Mouse (Mus musculus): ENCODE data around the gene Pdia5. TPM values are rescaled to one million over a fixed set of nuclear protein-coding genes. Genes with fewer than 3 reads are reported as not detected.

Gene Pdia5
- polyA plus RNA-seq, 1 experiment from 2014 or later, result 57.5 TPM

- 71% methylated on average over 4 of the region's 4 CpGs for WGBS
- no peaks in the 10 kb centered on the region for H3K9me3 ChIP-seq (replicated peaks; ENCODE audit: control insufficient read depth, low read length)
- H3K36me3 ChIP-seq (ENCODE audit: control insufficient read depth, insufficient read depth, low read length), result no peaks in the 10 kb centered on the region
- no peak overlapping the region for H3K9ac ChIP-seq (ENCODE audit: low read length)
- H3K27me3 ChIP-seq (ENCODE audit: control insufficient read depth, insufficient read depth, low read length), result no peaks in the 10 kb centered on the region
- ATAC-seq (ENCODE audit: insufficient read depth, low FRiP score), result no peak
- H3K4me2 ChIP-seq (ENCODE audit: low read depth, low read length), result no peak overlapping the region
- no peak overlapping the region for H3K4me3 ChIP-seq (replicated peaks; ENCODE audit: low read length)
- H3K4me1 ChIP-seq (ENCODE audit: control insufficient read depth, insufficient read depth, low read length), result no peaks in the 10 kb centered on the region
- H3K27ac ChIP-seq (ENCODE audit: low read length), result no peak overlapping the region
Observed at GRCm38 (mm10) chr16:35431608-35432007, 59.1 kb downstream of the Pdia5 start.

- H3K27me3 ChIP-seq (ENCODE audit: control insufficient read depth, insufficient read depth, low read length), result no peaks in the 10 kb centered on the region
- H3K9ac ChIP-seq (ENCODE audit: low read length), result no peak overlapping the region
- H3K36me3 ChIP-seq (ENCODE audit: control insufficient read depth, insufficient read depth, low read length), result no peaks in the 10 kb centered on the region
- H3K9me3 ChIP-seq (replicated peaks; ENCODE audit: control insufficient read depth, low read length), result no peaks in the 10 kb centered on the region
- no peak overlapping the region for H3K27ac ChIP-seq (ENCODE audit: low read length)
- 84% methylated on average over 4 of the region's 4 CpGs for WGBS
- H3K4me1 ChIP-seq (ENCODE audit: control insufficient read depth, insufficient read depth, low read length), result no peaks in the 10 kb centered on the region
- ATAC-seq (ENCODE audit: insufficient read depth, low FRiP score), result no peak
- no peak overlapping the region for H3K4me3 ChIP-seq (replicated peaks; ENCODE audit: low read length)
- H3K4me2 ChIP-seq (ENCODE audit: low read depth, low read length), result no peak overlapping the region
Observed at GRCm38 (mm10) chr16:35424926-35425325, 65.7 kb downstream of the Pdia5 start.

- no peak overlapping the region for H3K9ac ChIP-seq (ENCODE audit: low read length)
- no peak overlapping the region for H3K4me2 ChIP-seq (ENCODE audit: low read depth, low read length)
- no peak overlapping the region for H3K4me3 ChIP-seq (replicated peaks; ENCODE audit: low read length)
- ATAC-seq (ENCODE audit: insufficient read depth, low FRiP score), result no peak
- H3K27ac ChIP-seq (ENCODE audit: low read length), result no peak overlapping the region
- no peaks in the 10 kb centered on the region for H3K4me1 ChIP-seq (ENCODE audit: control insufficient read depth, insufficient read depth, low read length)
- H3K36me3 ChIP-seq (ENCODE audit: control insufficient read depth, insufficient read depth, low read length), result no peaks in the 10 kb centered on the region
- 66% methylated on average over 18 of the region's 18 CpGs for WGBS
- H3K9me3 ChIP-seq (replicated peaks; ENCODE audit: control insufficient read depth, low read length), result no peaks in the 10 kb centered on the region
- no peaks in the 10 kb centered on the region for H3K27me3 ChIP-seq (ENCODE audit: control insufficient read depth, insufficient read depth, low read length)
Observed at GRCm38 (mm10) chr16:35423250-35424139, 67.2 kb downstream of the Pdia5 start.

- H3K4me3 ChIP-seq (replicated peaks; ENCODE audit: low read length), result no peak overlapping the region
- no peaks in the 10 kb centered on the region for H3K27me3 ChIP-seq (ENCODE audit: control insufficient read depth, insufficient read depth, low read length)
- no peak for ATAC-seq (ENCODE audit: insufficient read depth, low FRiP score)
- H3K36me3 ChIP-seq (ENCODE audit: control insufficient read depth, insufficient read depth, low read length), result no peaks in the 10 kb centered on the region
- 91% methylated on average over 8 of the region's 8 CpGs for WGBS
- no peak overlapping the region for H3K4me2 ChIP-seq (ENCODE audit: low read depth, low read length)
- no peak overlapping the region for H3K27ac ChIP-seq (ENCODE audit: low read length)
- no peaks in the 10 kb centered on the region for H3K4me1 ChIP-seq (ENCODE audit: control insufficient read depth, insufficient read depth, low read length)
- H3K9me3 ChIP-seq (replicated peaks; ENCODE audit: control insufficient read depth, low read length), result no peaks in the 10 kb centered on the region
- no peak overlapping the region for H3K9ac ChIP-seq (ENCODE audit: low read length)
Observed at GRCm38 (mm10) chr16:35422705-35423104, 68.0 kb downstream of the Pdia5 start.

GRCm38 (mm10) chr16:35422141-35422540, 68.5 kb downstream of the Pdia5 start:
- Histone ChIP-seq H3K9me3 (replicated peaks; ENCODE audit: control insufficient read depth, low read length) (no peaks in the 10 kb centered on the region), H3K36me3 (ENCODE audit: control insufficient read depth, insufficient read depth, low read length) (no peaks in the 10 kb centered on the region), H3K4me2 (ENCODE audit: low read depth, low read length) (no peak overlapping the region), H3K27me3 (ENCODE audit: control insufficient read depth, insufficient read depth, low read length) (no peaks in the 10 kb centered on the region), H3K4me1 (ENCODE audit: control insufficient read depth, insufficient read depth, low read length) (no peaks in the 10 kb centered on the region), H3K4me3 (replicated peaks; ENCODE audit: low read length) (no peak overlapping the region), H3K27ac (ENCODE audit: low read length) (no peak overlapping the region), H3K9ac (ENCODE audit: low read length) (no peak overlapping the region)
- 63% methylated on average over 4 of the region's 4 CpGs for WGBS
- no peak for ATAC-seq (ENCODE audit: insufficient read depth, low FRiP score)

GRCm38 (mm10) chr16:35414616-35415015, 76.1 kb downstream of the Pdia5 start:
- Histone ChIP-seq H3K4me2 (ENCODE audit: low read depth, low read length) (no peak overlapping the region), H3K9me3 (replicated peaks; ENCODE audit: control insufficient read depth, low read length) (no peaks in the 10 kb centered on the region), H3K27me3 (ENCODE audit: control insufficient read depth, insufficient read depth, low read length) (no peaks in the 10 kb centered on the region), H3K27ac (ENCODE audit: low read length) (no peak overlapping the region), H3K36me3 (ENCODE audit: control insufficient read depth, insufficient read depth, low read length) (no peaks in the 10 kb centered on the region), H3K9ac (ENCODE audit: low read length) (no peak overlapping the region), H3K4me3 (replicated peaks; ENCODE audit: low read length) (no peak overlapping the region), H3K4me1 (ENCODE audit: control insufficient read depth, insufficient read depth, low read length) (no peaks in the 10 kb centered on the region)
- no peak for ATAC-seq (ENCODE audit: insufficient read depth, low FRiP score)
- 52% methylated on average over 5 of the region's 5 CpGs for WGBS

- Histone ChIP-seq H3K27ac (ENCODE audit: low read length) (no peak overlapping the region), H3K9ac (ENCODE audit: low read length) (no peak overlapping the region), H3K36me3 (ENCODE audit: control insufficient read depth, insufficient read depth, low read length) (no peaks in the 10 kb centered on the region), H3K4me3 (replicated peaks; ENCODE audit: low read length) (no peak overlapping the region), H3K4me1 (ENCODE audit: control insufficient read depth, insufficient read depth, low read length) (no peaks in the 10 kb centered on the region), H3K9me3 (replicated peaks; ENCODE audit: control insufficient read depth, low read length) (no peaks in the 10 kb centered on the region), H3K27me3 (ENCODE audit: control insufficient read depth, insufficient read depth, low read length) (no peaks in the 10 kb centered on the region), H3K4me2 (ENCODE audit: low read depth, low read length) (no peak overlapping the region)
- no peak for ATAC-seq (ENCODE audit: insufficient read depth, low FRiP score)
- WGBS, result 68% methylated on average over 4 of the region's 4 CpGs
Observed at GRCm38 (mm10) chr16:35406706-35407105, 84.0 kb downstream of the Pdia5 start.

- WGBS, result 75% methylated on average over 4 of the region's 4 CpGs
- no peak overlapping the region for H3K4me2 ChIP-seq (ENCODE audit: low read depth, low read length)
- ATAC-seq (ENCODE audit: insufficient read depth, low FRiP score), result no peak
Observed at GRCm38 (mm10) chr16:35406166-35406565, 84.5 kb downstream of the Pdia5 start.

GRCm38 (mm10) chr16:35405348-35406080, 85.2 kb downstream of the Pdia5 start:
- H3K9ac ChIP-seq (ENCODE audit: low read length), result no peak overlapping the region
- H3K4me1 ChIP-seq (ENCODE audit: control insufficient read depth, insufficient read depth, low read length), result no peaks in the 10 kb centered on the region
- H3K4me3 ChIP-seq (replicated peaks; ENCODE audit: low read length), result no peak overlapping the region
- no peak for ATAC-seq (ENCODE audit: insufficient read depth, low FRiP score)
- H3K36me3 ChIP-seq (ENCODE audit: control insufficient read depth, insufficient read depth, low read length), result no peaks in the 10 kb centered on the region
- no peaks in the 10 kb centered on the region for H3K27me3 ChIP-seq (ENCODE audit: control insufficient read depth, insufficient read depth, low read length)
- no peak overlapping the region for H3K4me2 ChIP-seq (ENCODE audit: low read depth, low read length)
- no peaks in the 10 kb centered on the region for H3K9me3 ChIP-seq (replicated peaks; ENCODE audit: control insufficient read depth, low read length)
- WGBS, result 94% methylated on average over 14 of the region's 14 CpGs
- no peak overlapping the region for H3K27ac ChIP-seq (ENCODE audit: low read length)

More at GRCm38 (mm10) chr16:35406166-35406565, 84.5 kb downstream of the Pdia5 start:
- no peaks in the 10 kb centered on the region for H3K9me3 ChIP-seq (replicated peaks; ENCODE audit: control insufficient read depth, low read length)
- H3K9ac ChIP-seq (ENCODE audit: low read length), result no peak overlapping the region
- H3K36me3 ChIP-seq (ENCODE audit: control insufficient read depth, insufficient read depth, low read length), result no peaks in the 10 kb centered on the region
- no peaks in the 10 kb centered on the region for H3K27me3 ChIP-seq (ENCODE audit: control insufficient read depth, insufficient read depth, low read length)
- H3K27ac ChIP-seq (ENCODE audit: low read length), result no peak overlapping the region
- H3K4me1 ChIP-seq (ENCODE audit: control insufficient read depth, insufficient read depth, low read length), result no peaks in the 10 kb centered on the region
- H3K4me3 ChIP-seq (replicated peaks; ENCODE audit: low read length), result no peak overlapping the region
